Mouse (Mus musculus) MEL (cell line): ENCODE data around the gene Cd9. TPM values are rescaled to one million over a fixed set of nuclear protein-coding genes. Genes with fewer than 3 reads are reported as not detected.

Experiments
- DNase-seq: peaks from one replicate; pipeline ENCODE4 v3.0.0; 2011; ENCODE audit warnings: low read depth, low spot score
- H3K27ac ChIP-seq: 2 replicates; pipeline ENCODE4 v1.5.1; 2012; ENCODE audit warnings: low read depth, mild to moderate bottlenecking, control low read depth, low read length, moderate library complexity; ENCODE audit not compliant: control insufficient read depth
- H3K27me3 ChIP-seq, 2 experiments: fragments of 150-350 bp in 1 of 2; sonication (generic) in 1 of 2; 2 replicates each; pipeline ENCODE4 v1.6.1; 2012; ENCODE audit warnings: low read length in 2 of 2, mild to moderate bottlenecking in 2 of 2, improper control_type of control experiment in 1 of 2, moderate library complexity in 1 of 2; ENCODE audit not compliant: insufficient read depth in 2 of 2, control insufficient read depth in 1 of 2
- H3K36me3 ChIP-seq, 2 experiments: 2 replicates each; pipeline ENCODE4 v1.6.1; 2012 to 2014; ENCODE audit warnings: low read length in 2 of 2, improper control_type of control experiment in 1 of 2, inconsistent platforms in 1 of 2, mild to moderate bottlenecking in 1 of 2; ENCODE audit not compliant: insufficient read depth in 2 of 2, control insufficient read depth in 1 of 2
- H3K4me1 ChIP-seq, 2 experiments: fragments of 150-350 bp in 1 of 2; sonication (generic) in 1 of 2; 2 replicates each; pipeline ENCODE4 v1.6.1; 2012; ENCODE audit warnings: low read length in 2 of 2, improper control_type of control experiment in 1 of 2, mild to moderate bottlenecking in 1 of 2; ENCODE audit not compliant: insufficient read depth in 2 of 2, control insufficient read depth in 1 of 2
- H3K4me3 ChIP-seq, 2 experiments: fragments of 150-350 bp in 1 of 2; sonication (generic) in 1 of 2; 2 replicates each; pipeline ENCODE4 v1.5.1; 2012; ENCODE audit warnings: low read depth in 2 of 2, low read length in 2 of 2, mild to moderate bottlenecking in 2 of 2, moderate library complexity in 2 of 2, control low read depth in 1 of 2, improper control_type of control experiment in 1 of 2; ENCODE audit not compliant: control insufficient read depth in 1 of 2, insufficient read depth in 1 of 2
- H3K79me2 ChIP-seq: 2 replicates; pipeline ENCODE4 v1.6.1; 2012; ENCODE audit warnings: mild to moderate bottlenecking, low read length, moderate library complexity; ENCODE audit not compliant: control insufficient read depth, poor library complexity, insufficient read depth
- H3K9ac ChIP-seq: 2 replicates; pipeline ENCODE4 v1.6.1; 2012; ENCODE audit warnings: low read depth, mild to moderate bottlenecking, control low read depth, low read length, moderate library complexity; ENCODE audit not compliant: control insufficient read depth, poor library complexity, severe bottlenecking
- H3K9me3 ChIP-seq: fragments of 150-350 bp; sonication (generic); replicated peaks from 2 replicates; pipeline ENCODE4 v1.6.1; 2012; ENCODE audit warnings: mild to moderate bottlenecking, low read length, improper control_type of control experiment, moderate library complexity; ENCODE audit not compliant: insufficient read depth
- BHLHE40 ChIP-seq: IDR thresholded peaks from 2 replicates; pipeline ENCODE4 v1.6.1; 2012; ENCODE audit warnings: low read depth, mild to moderate bottlenecking, inconsistent platforms, low read length, improper control_type of control experiment, borderline replicate concordance
- CHD1 ChIP-seq: IDR thresholded peaks from 2 replicates; pipeline ENCODE4 v1.6.1; 2012; ENCODE audit warnings: low read depth, mild to moderate bottlenecking, inconsistent platforms, low read length, improper control_type of control experiment
- CHD2 ChIP-seq: IDR thresholded peaks from 2 replicates; pipeline ENCODE4 v1.6.1; 2011; ENCODE audit warnings: low read length, improper control_type of control experiment
- E2F4 ChIP-seq: IDR thresholded peaks from 2 replicates; pipeline ENCODE4 v1.6.1; 2011; ENCODE audit warnings: low read depth, low read length, improper control_type of control experiment, borderline replicate concordance
- EP300 ChIP-seq, 2 experiments: IDR thresholded peaks; 2 replicates each; pipeline ENCODE4 v1.6.1; 2011; ENCODE audit warnings: improper control_type of control experiment in 2 of 2, low read length in 2 of 2, low read depth in 1 of 2, mild to moderate bottlenecking in 1 of 2
- GABPA ChIP-seq: IDR thresholded peaks from 2 replicates; pipeline ENCODE4 v1.6.1; 2012; ENCODE audit warnings: low read depth, mild to moderate bottlenecking, inconsistent platforms, low read length, improper control_type of control experiment, moderate library complexity
- GATA1 ChIP-seq: IDR thresholded peaks from 2 replicates; pipeline ENCODE4 v1.6.1; 2011; ENCODE audit warnings: low read depth, low read length, improper control_type of control experiment
- JUND ChIP-seq: IDR thresholded peaks from 2 replicates; pipeline ENCODE4 v1.6.1; 2011; ENCODE audit warnings: low read depth, mild to moderate bottlenecking, improper control_type of control experiment, low read length
- KAT2A ChIP-seq: conservative IDR thresholded peaks from 2 replicates; pipeline ENCODE4 v1.6.1; 2012; ENCODE audit warnings: low read depth, low read length, improper control_type of control experiment, inconsistent platforms
- MAZ ChIP-seq: IDR thresholded peaks from 2 replicates; pipeline ENCODE4 v1.6.1; 2012; ENCODE audit warnings: low read depth, mild to moderate bottlenecking, inconsistent platforms, low read length, improper control_type of control experiment
- MXI1 ChIP-seq: IDR thresholded peaks from 2 replicates; pipeline ENCODE4 v1.6.1; 2011; ENCODE audit warnings: mild to moderate bottlenecking, low read depth, low read length, improper control_type of control experiment
- NELFE ChIP-seq: IDR thresholded peaks from 2 replicates; pipeline ENCODE4 v1.6.1; 2011; ENCODE audit warnings: low read depth, low read length, improper control_type of control experiment
- NRF1 ChIP-seq: IDR thresholded peaks from 2 replicates; pipeline ENCODE4 v1.6.1; 2014; ENCODE audit warnings: low read depth, mild to moderate bottlenecking, inconsistent platforms, low read length, improper control_type of control experiment, moderate library complexity; ENCODE audit not compliant: poor library complexity, insufficient read depth, severe bottlenecking
- RAD21 ChIP-seq: IDR thresholded peaks from 2 replicates; pipeline ENCODE4 v1.6.1; 2011; ENCODE audit warnings: mild to moderate bottlenecking, low read depth, low read length, improper control_type of control experiment
- RCOR1 ChIP-seq: IDR thresholded peaks from 2 replicates; pipeline ENCODE4 v1.6.1; 2012; ENCODE audit warnings: low read depth, mild to moderate bottlenecking, inconsistent platforms, low read length, improper control_type of control experiment
- SIN3A ChIP-seq: IDR thresholded peaks from 2 replicates; pipeline ENCODE4 v1.6.1; 2012; ENCODE audit warnings: low read length, improper control_type of control experiment, inconsistent platforms
- TAL1 ChIP-seq: IDR thresholded peaks from 2 replicates; pipeline ENCODE4 v1.6.1; 2012; ENCODE audit warnings: mild to moderate bottlenecking, inconsistent platforms, low read length, moderate library complexity, mixed read lengths
- TBP ChIP-seq: IDR thresholded peaks from 2 replicates; pipeline ENCODE4 v1.8.0; 2011; ENCODE audit warnings: low read depth, low read length, improper control_type of control experiment
- USF2 ChIP-seq, 2 experiments: IDR thresholded peaks; 2 replicates each; pipeline ENCODE4 v1.6.1; 2011 to 2012; ENCODE audit warnings: improper control_type of control experiment in 2 of 2, low read length in 2 of 2, borderline replicate concordance in 1 of 2, inconsistent platforms in 1 of 2, low read depth in 1 of 2, mild to moderate bottlenecking in 1 of 2; ENCODE audit not compliant: insufficient read depth in 1 of 2
- ZC3H11A ChIP-seq: IDR thresholded peaks from 2 replicates; pipeline ENCODE4 v1.6.1; 2012; ENCODE audit warnings: low read depth, mild to moderate bottlenecking, inconsistent platforms, low read length, improper control_type of control experiment
- polyA plus RNA-seq, 2 experiments: library from polyadenylated mRNA; stranded (reverse) in 1 of 2; unstranded in 1 of 2; fragments of >175 nt in 1 of 2; fragments of >200 nt in 1 of 2; gene quantifications; 2 replicates each; pipeline versions ENCODE4 v1.2.1 to v1.2.4; 2012; ENCODE audit warnings: low replicate concordance in 2 of 2, low read depth in 1 of 2; ENCODE audit not compliant: insufficient read length in 2 of 2, insufficient read depth in 1 of 2, missing spikeins in 1 of 2
- total RNA-seq: library from RNA; depleted of rRNA; stranded (reverse); fragments of 300-350 nt; gene quantifications from 2 replicates; pipeline ENCODE4 v1.2.3, GENCODE M21; 2012

The Cd9 gene
- total and polyA plus RNA-seq, 3 experiments = 3.6 to 10.9 TPM; not detected in 1

- no peaks in the 10 kb centered on the region for H3K9me3 ChIP-seq
- H3K79me2 ChIP-seq = no peaks in the 10 kb centered on the region
- no peak overlapping the region for H3K9ac ChIP-seq
- no peak overlapping the region for H3K4me3 ChIP-seq
- H3K27ac ChIP-seq = no peak overlapping the region
- no peaks in the 10 kb centered on the region for H3K36me3 ChIP-seq
- no peak for DNase-seq
- H3K27me3 ChIP-seq = no peaks in the 10 kb centered on the region
- no peaks in the 10 kb centered on the region for H3K4me1 ChIP-seq
- no peak for TF ChIP-seq RCOR1
- TF ChIP-seq ZC3H11A = no peak
- no peak for TF ChIP-seq NRF1
- no peak for TF ChIP-seq RAD21
- TF ChIP-seq JUND = no peak
Observed at GRCm38 (mm10) chr6:125515503-125516315, 21.1 kb upstream of the Cd9 start.

DNA sequence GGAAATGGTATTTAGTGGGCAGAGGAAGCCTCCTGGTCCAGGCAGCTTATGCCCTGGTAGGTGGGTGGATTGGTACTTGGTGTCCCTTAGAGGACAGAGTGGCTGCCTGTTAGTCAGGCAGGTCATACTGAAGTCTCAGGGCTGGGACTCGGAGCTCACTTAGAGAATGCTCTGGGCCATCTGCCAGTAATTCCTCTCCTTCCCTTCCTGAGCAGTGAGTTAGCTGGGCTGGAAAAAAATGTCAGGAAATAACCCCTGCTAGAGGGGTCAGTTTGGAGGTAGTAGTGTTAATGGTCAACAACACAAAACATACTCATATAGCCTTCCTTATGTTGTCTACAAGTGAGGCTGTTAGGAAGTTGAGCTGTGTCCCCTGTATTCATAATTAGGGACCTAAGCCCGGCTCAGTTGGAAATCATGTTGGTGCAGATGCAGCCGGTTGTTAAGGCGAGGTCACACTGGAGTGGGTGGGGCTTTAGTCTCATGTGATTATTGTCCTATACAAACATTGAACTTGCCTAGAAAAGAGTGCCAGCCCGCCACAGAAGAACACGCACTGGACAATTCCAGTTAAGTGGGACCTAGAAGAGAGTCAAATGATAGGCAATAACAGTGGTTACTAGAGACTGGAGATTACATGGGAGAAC lies 18.5 kb upstream of the Cd9 start:
- H3K4me1 ChIP-seq = no peaks in the 10 kb centered on the region
- H3K9ac ChIP-seq = no peak overlapping the region
- H3K36me3 ChIP-seq = no peaks in the 10 kb centered on the region
- no peaks in the 10 kb centered on the region for H3K79me2 ChIP-seq
- DNase-seq = no peak
- H3K9me3 ChIP-seq = no peaks in the 10 kb centered on the region
- no peak overlapping the region for H3K4me3 ChIP-seq
- no peaks in the 10 kb centered on the region; a peak in 1 of 4 replicates for H3K27me3 ChIP-seq
- no peak overlapping the region for H3K27ac ChIP-seq
- no peak for TF ChIP-seq NELFE
- TF ChIP-seq RCOR1 = no peak
- no peak for TF ChIP-seq BHLHE40
- TF ChIP-seq TBP = no peak
- no peak for TF ChIP-seq TAL1
- no peak for TF ChIP-seq KAT2A

- TF ChIP-seq NRF1 (no peak), EP300 (IDR thresholded peaks at IDR 0.05; ENCODE audit: low read depth in 1 of 2, low read length in 2 of 2) (no peak), GABPA (no peak), E2F4 (no peak), JUND (no peak), USF2 (IDR thresholded peaks at IDR 0.05; ENCODE audit: borderline replicate concordance in 1 of 2, insufficient read depth in 1 of 2, low read depth in 1 of 2, low read length in 2 of 2) (no peak), CHD1 (no peak), CHD2 (no peak), BHLHE40 (no peak), GATA1 (no peak), MXI1 (no peak), MAZ (no peak), SIN3A (no peak)
Observed at GRCm38 (mm10) chr6:125511196-125511595, 16.6 kb upstream of the Cd9 start.

More at GRCm38 (mm10) chr6:125511196-125511595, 16.6 kb upstream of the Cd9 start:
- H3K79me2 ChIP-seq = no peaks in the 10 kb centered on the region
- no peaks in the 10 kb centered on the region for H3K4me1 ChIP-seq
- no peaks in the 10 kb centered on the region; a peak in 1 of 4 replicates for H3K27me3 ChIP-seq
- H3K4me3 ChIP-seq = no peak overlapping the region
- H3K36me3 ChIP-seq = no peaks in the 10 kb centered on the region
- no peaks in the 10 kb centered on the region for H3K9me3 ChIP-seq
- DNase-seq = no peak
- H3K9ac ChIP-seq = no peak overlapping the region
- H3K27ac ChIP-seq = no peak overlapping the region
